12 mouse cellular contexts compared by ENCODE assay signal in genomic region chr2:24638102-24638954, GRCm38 (mm10).
DNase-seq lines count a peak whose midpoint lies in the region; ATAC-seq and TF ChIP-seq lines count a peak whose summit lies in the region.
"Had no signal": no experiment of that assay in that cellular context is flagged by ENCODE, and none has a peak within 500 bp of the region (broad histone marks: within the 10 kb centered on the region; RNA-seq: fewer than 3 reads in every experiment).

No protein-coding gene starts in this region.

- no peaks in the 10 kb centered on the region for H3K27me3 ChIP-seq in stomach, embryonic 14.5 days (ENCODE audit: control insufficient read depth, insufficient read depth, low read length)
- H3K27me3 ChIP-seq in stomach, postnatal 0 days (ENCODE audit: control insufficient read depth, insufficient read depth, low read length), result no peaks in the 10 kb centered on the region
- no peaks in the 10 kb centered on the region for H3K27me3 ChIP-seq in forebrain, postnatal 0 days (ENCODE audit: insufficient read depth, low read length)
- no peaks in the 10 kb centered on the region for H3K27me3 ChIP-seq in midbrain, embryonic 13.5 days

- no peak for TF ChIP-seq CTCF in stomach, postnatal 0 days (IDR thresholded peaks at IDR 0.05; ENCODE audit: low read depth)
- no peak for TF ChIP-seq CTCF in forebrain, postnatal 0 days (IDR thresholded peaks at IDR 0.05; ENCODE audit: low read depth)

- TF ChIP-seq EP300 in stomach, postnatal 0 days (optimal IDR thresholded peaks at IDR 0.05), result no peak

- DNase-seq in stomach, postnatal 0 days (ENCODE audit: low spot score), result no peak
- DNase-seq in forebrain, postnatal 0 days, result peak; percentile 30
- no peak for DNase-seq in right cerebral cortex, adult 18-20 months
- no peak for DNase-seq in testis, postnatal 14 days (ENCODE audit: low spot score)
- no peak for DNase-seq in adrenal gland, adult (ENCODE audit: inconsistent age in 2 of 2, low spot score in 1 of 2)
- DNase-seq: cerebellum, postnatal 25 days; heart, adult 2 months; retina, postnatal 1 day had no signal

- no peak overlapping the region for H3K4me3 ChIP-seq in stomach, embryonic 14.5 days (ENCODE audit: low read depth, low read length)
- no peak overlapping the region for H3K4me3 ChIP-seq in stomach, postnatal 0 days (ENCODE audit: low read depth, low read length)
- no peak overlapping the region for H3K4me3 ChIP-seq in forebrain, postnatal 0 days (ENCODE audit: low read depth, low read length)
- no peak overlapping the region for H3K4me3 ChIP-seq in midbrain, embryonic 13.5 days (replicated peaks)
- H3K4me3 ChIP-seq: heart, adult 2 months; megakaryocyte, embryonic 14.5 days had no signal

- no peaks in the 10 kb centered on the region for H3K36me3 ChIP-seq in stomach, embryonic 14.5 days (ENCODE audit: control insufficient read depth, insufficient read depth, low read length)
- H3K36me3 ChIP-seq in stomach, postnatal 0 days (ENCODE audit: control insufficient read depth, insufficient read depth, low read length), result no peaks in the 10 kb centered on the region
- peaks cover 62% of the 10 kb centered on the region for H3K36me3 ChIP-seq in forebrain, postnatal 0 days (ENCODE audit: insufficient read depth)
- peaks cover 42% of the 10 kb centered on the region for H3K36me3 ChIP-seq in midbrain, embryonic 13.5 days

- 66% methylated on average over 14 of the region's 14 CpGs for WGBS in stomach, embryonic 14.5 days
- 69% methylated on average over 14 of the region's 14 CpGs for WGBS in stomach, postnatal 0 days
- 57% methylated on average over 14 of the region's 14 CpGs for WGBS in forebrain, postnatal 0 days
- WGBS in midbrain, embryonic 13.5 days, result 44% methylated on average over 14 of the region's 14 CpGs

- no peaks in the 10 kb centered on the region for H3K4me1 ChIP-seq in stomach, embryonic 14.5 days (ENCODE audit: control insufficient read depth, insufficient read depth, low read length)
- no peaks in the 10 kb centered on the region for H3K4me1 ChIP-seq in stomach, postnatal 0 days (replicated peaks; ENCODE audit: control insufficient read depth, insufficient read depth)
- no peaks in the 10 kb centered on the region for H3K4me1 ChIP-seq in forebrain, postnatal 0 days (ENCODE audit: insufficient read depth)
- H3K4me1 ChIP-seq in midbrain, embryonic 13.5 days (replicated peaks), result peaks cover 17% of the 10 kb centered on the region
- H3K4me1 ChIP-seq: megakaryocyte, embryonic 14.5 days had no signal

- no peak overlapping the region for H3K4me2 ChIP-seq in stomach, embryonic 14.5 days (replicated peaks; ENCODE audit: low read depth, low read length)
- no peak overlapping the region for H3K4me2 ChIP-seq in stomach, postnatal 0 days (replicated peaks; ENCODE audit: low read depth)
- H3K4me2 ChIP-seq in forebrain, postnatal 0 days (ENCODE audit: low read depth), result no peak overlapping the region
- H3K4me2 ChIP-seq in midbrain, embryonic 13.5 days (replicated peaks), result no peak overlapping the region

- no peak overlapping the region for H3K9ac ChIP-seq in stomach, embryonic 14.5 days (replicated peaks; ENCODE audit: low read depth, low read length)
- no peak overlapping the region for H3K9ac ChIP-seq in stomach, postnatal 0 days (ENCODE audit: low read length)
- no peak overlapping the region for H3K9ac ChIP-seq in forebrain, postnatal 0 days
- H3K9ac ChIP-seq in midbrain, embryonic 13.5 days (replicated peaks), result 0 out of 2 replicates have a peak overlapping the region, but pooled peaks have one; percentile 8
- H3K9ac ChIP-seq: liver, embryonic 14.5 days had no signal

- no peaks in the 10 kb centered on the region for H3K9me3 ChIP-seq in stomach, embryonic 14.5 days (ENCODE audit: control insufficient read depth, low read depth, low read length)
- H3K9me3 ChIP-seq in stomach, postnatal 0 days (ENCODE audit: control insufficient read depth, low read length), result no peaks in the 10 kb centered on the region
- no peaks in the 10 kb centered on the region for H3K9me3 ChIP-seq in forebrain, postnatal 0 days (ENCODE audit: low read length)
- H3K9me3 ChIP-seq in midbrain, embryonic 13.5 days, result no peaks in the 10 kb centered on the region
- H3K9me3 ChIP-seq: megakaryocyte, embryonic 14.5 days had no signal

- H3K27ac ChIP-seq in stomach, embryonic 14.5 days (ENCODE audit: low read length), result no peak overlapping the region
- no peak overlapping the region for H3K27ac ChIP-seq in stomach, postnatal 0 days (replicated peaks)
- peak overlapping the region; percentile 23; the same call in 1 of the 2 replicates for H3K27ac ChIP-seq in forebrain, postnatal 0 days (ENCODE audit: low read depth, low read length)
- peak overlapping the region; percentile 27 for H3K27ac ChIP-seq in midbrain, embryonic 13.5 days
- H3K27ac ChIP-seq: heart, adult 2 months; liver, embryonic 14.5 days had no signal

- ATAC-seq in stomach, embryonic 14.5 days (ENCODE audit: insufficient number of reproducible peaks, insufficient read depth, low FRiP score, low read depth), result 0 out of 2 replicates have a peak, but pooled peaks have one; percentile 23
- ATAC-seq in stomach, postnatal 0 days (ENCODE audit: low FRiP score, low TSS enrichment), result no peak
- ATAC-seq in forebrain, postnatal 0 days, result peak; percentile 48
- peak; percentile 64 for ATAC-seq in midbrain, embryonic 13.5 days

Comparison
In these comparisons a context has a peak if more than half of its experiments do, and no peak if none do; other contexts are left out.
1. H3K27ac ChIP-seq: peak in forebrain, postnatal 0 days (single experiment) and midbrain, embryonic 13.5 days (single experiment); none in stomach, embryonic 14.5 days (single experiment) and stomach, postnatal 0 days (single experiment).